Mouse (Mus musculus): ENCODE measurements around the gene Pde1c. TPM values are rescaled to one million over a fixed set of nuclear protein-coding genes. Genes with fewer than 3 reads are reported as not detected.

Pde1c gene
- polyA plus RNA-seq, 1 experiment from 2014 or later: 2.7 TPM

- H3K27ac ChIP-seq (replicated peaks; ENCODE audit: low read depth, low read length): no peak overlapping the region
- H3K4me3 ChIP-seq (ENCODE audit: low read depth, low read length): no peak overlapping the region
- H3K27me3 ChIP-seq (ENCODE audit: control insufficient read depth, insufficient read depth, low read length): no peaks in the 10 kb centered on the region
- DNase-seq (ENCODE audit: low spot score) (no peak), ATAC-seq (replicated peaks; ENCODE audit: insufficient number of reproducible peaks, low FRiP score, low TSS enrichment, low read depth) (no peak)
- no peaks in the 10 kb centered on the region for H3K9me3 ChIP-seq (replicated peaks; ENCODE audit: control insufficient read depth, low read length)
- 77% methylated on average over 3 of the region's 3 CpGs for WGBS
- no peak overlapping the region for H3K4me2 ChIP-seq (ENCODE audit: low read depth, low read length)
- no peaks in the 10 kb centered on the region for H3K4me1 ChIP-seq (ENCODE audit: control insufficient read depth, insufficient read depth, low read length)
- no peaks in the 10 kb centered on the region for H3K36me3 ChIP-seq (replicated peaks; ENCODE audit: control insufficient read depth, insufficient read depth, low read depth, low read length)
- no peak overlapping the region for H3K9ac ChIP-seq (replicated peaks; ENCODE audit: low read length)
Observed at GRCm38 (mm10) chr6:56260118-56260517, 308.8 kb downstream of the Pde1c start.

- Histone ChIP-seq H3K27ac (replicated peaks; ENCODE audit: low read depth, low read length) (no peak overlapping the region), H3K27me3 (ENCODE audit: control insufficient read depth, insufficient read depth, low read length) (no peaks in the 10 kb centered on the region), H3K4me2 (ENCODE audit: low read depth, low read length) (no peak overlapping the region), H3K9ac (replicated peaks; ENCODE audit: low read length) (no peak overlapping the region), H3K4me3 (ENCODE audit: low read depth, low read length) (no peak overlapping the region), H3K9me3 (replicated peaks; ENCODE audit: control insufficient read depth, low read length) (no peaks in the 10 kb centered on the region), H3K36me3 (replicated peaks; ENCODE audit: control insufficient read depth, insufficient read depth, low read depth, low read length) (no peaks in the 10 kb centered on the region), H3K4me1 (ENCODE audit: control insufficient read depth, insufficient read depth, low read length) (no peaks in the 10 kb centered on the region)
- DNase-seq (ENCODE audit: low spot score) (no peak), ATAC-seq (replicated peaks; ENCODE audit: insufficient number of reproducible peaks, low FRiP score, low TSS enrichment, low read depth) (no peak)
- WGBS: 88% methylated on average over 2 of the region's 2 CpGs
Observed at GRCm38 (mm10) chr6:56257555-56258297, 311.2 kb downstream of the Pde1c start.

- no peak overlapping the region for H3K4me3 ChIP-seq (ENCODE audit: low read depth, low read length)
- H3K27ac ChIP-seq (replicated peaks; ENCODE audit: low read depth, low read length): no peak overlapping the region
- no peak overlapping the region for H3K4me2 ChIP-seq (ENCODE audit: low read depth, low read length)
- H3K9me3 ChIP-seq (replicated peaks; ENCODE audit: control insufficient read depth, low read length): no peaks in the 10 kb centered on the region
- H3K27me3 ChIP-seq (ENCODE audit: control insufficient read depth, insufficient read depth, low read length): no peaks in the 10 kb centered on the region
- no peaks in the 10 kb centered on the region for H3K36me3 ChIP-seq (replicated peaks; ENCODE audit: control insufficient read depth, insufficient read depth, low read depth, low read length)
- 86% methylated on average over 3 of the region's 3 CpGs for WGBS
- ATAC-seq (replicated peaks; ENCODE audit: insufficient number of reproducible peaks, low FRiP score, low TSS enrichment, low read depth) (no peak), DNase-seq (ENCODE audit: low spot score) (no peak)
- no peaks in the 10 kb centered on the region for H3K4me1 ChIP-seq (ENCODE audit: control insufficient read depth, insufficient read depth, low read length)
- no peak overlapping the region for H3K9ac ChIP-seq (replicated peaks; ENCODE audit: low read length)
Observed at GRCm38 (mm10) chr6:56250091-56250490, 318.8 kb downstream of the Pde1c start.

GRCm38 (mm10) chr6:56191426-56192140 lies 377.3 kb downstream of the Pde1c start:
- Histone ChIP-seq H3K36me3 (replicated peaks; ENCODE audit: control insufficient read depth, insufficient read depth, low read depth, low read length) (no peaks in the 10 kb centered on the region), H3K4me1 (ENCODE audit: control insufficient read depth, insufficient read depth, low read length) (no peaks in the 10 kb centered on the region), H3K9me3 (replicated peaks; ENCODE audit: control insufficient read depth, low read length) (no peaks in the 10 kb centered on the region), H3K4me2 (ENCODE audit: low read depth, low read length) (no peak overlapping the region), H3K9ac (replicated peaks; ENCODE audit: low read length) (no peak overlapping the region), H3K4me3 (ENCODE audit: low read depth, low read length) (no peak overlapping the region), H3K27ac (replicated peaks; ENCODE audit: low read depth, low read length) (no peak overlapping the region), H3K27me3 (ENCODE audit: control insufficient read depth, insufficient read depth, low read length) (no peaks in the 10 kb centered on the region)
- WGBS: 75% methylated on average over 1 of the region's 1 CpGs
- DNase-seq (ENCODE audit: low spot score) (no peak), ATAC-seq (replicated peaks; ENCODE audit: insufficient number of reproducible peaks, low FRiP score, low TSS enrichment, low read depth) (no peak)

- ATAC-seq (replicated peaks; ENCODE audit: insufficient number of reproducible peaks, low FRiP score, low TSS enrichment, low read depth) (no peak), DNase-seq (ENCODE audit: low spot score) (no peak)
- 89% methylated on average over 2 of the region's 2 CpGs for WGBS
- H3K9me3 ChIP-seq (replicated peaks; ENCODE audit: control insufficient read depth, low read length): no peaks in the 10 kb centered on the region
- no peaks in the 10 kb centered on the region for H3K4me1 ChIP-seq (ENCODE audit: control insufficient read depth, insufficient read depth, low read length)
- no peak overlapping the region for H3K9ac ChIP-seq (replicated peaks; ENCODE audit: low read length)
- H3K4me2 ChIP-seq (ENCODE audit: low read depth, low read length): no peak overlapping the region
- H3K36me3 ChIP-seq (replicated peaks; ENCODE audit: control insufficient read depth, insufficient read depth, low read depth, low read length): no peaks in the 10 kb centered on the region
- no peak overlapping the region for H3K27ac ChIP-seq (replicated peaks; ENCODE audit: low read depth, low read length)
- no peaks in the 10 kb centered on the region for H3K27me3 ChIP-seq (ENCODE audit: control insufficient read depth, insufficient read depth, low read length)
- no peak overlapping the region for H3K4me3 ChIP-seq (ENCODE audit: low read depth, low read length)
Observed at GRCm38 (mm10) chr6:56176485-56176884, 392.4 kb downstream of the Pde1c start.

- H3K9ac ChIP-seq (replicated peaks; ENCODE audit: low read length): no peak overlapping the region
- no peaks in the 10 kb centered on the region for H3K27me3 ChIP-seq (ENCODE audit: control insufficient read depth, insufficient read depth, low read length)
- H3K4me2 ChIP-seq (ENCODE audit: low read depth, low read length): no peak overlapping the region
- no peak overlapping the region for H3K4me3 ChIP-seq (ENCODE audit: low read depth, low read length)
- H3K9me3 ChIP-seq (replicated peaks; ENCODE audit: control insufficient read depth, low read length): no peaks in the 10 kb centered on the region
- 80% methylated on average over 2 of the region's 2 CpGs for WGBS
- DNase-seq (ENCODE audit: low spot score) (no peak), ATAC-seq (replicated peaks; ENCODE audit: insufficient number of reproducible peaks, low FRiP score, low TSS enrichment, low read depth) (no peak)
- H3K27ac ChIP-seq (replicated peaks; ENCODE audit: low read depth, low read length): no peak overlapping the region
- no peaks in the 10 kb centered on the region for H3K36me3 ChIP-seq (replicated peaks; ENCODE audit: control insufficient read depth, insufficient read depth, low read depth, low read length)
- H3K4me1 ChIP-seq (ENCODE audit: control insufficient read depth, insufficient read depth, low read length): no peaks in the 10 kb centered on the region
Observed at GRCm38 (mm10) chr6:56172172-56172571, 396.7 kb downstream of the Pde1c start.

- no peaks in the 10 kb centered on the region for H3K36me3 ChIP-seq (replicated peaks; ENCODE audit: control insufficient read depth, insufficient read depth, low read depth, low read length)
- WGBS: 77% methylated on average over 2 of the region's 2 CpGs
- no peak overlapping the region for H3K9ac ChIP-seq (replicated peaks; ENCODE audit: low read length)
- H3K9me3 ChIP-seq (replicated peaks; ENCODE audit: control insufficient read depth, low read length): no peaks in the 10 kb centered on the region
- H3K4me2 ChIP-seq (ENCODE audit: low read depth, low read length): no peak overlapping the region
- ATAC-seq (replicated peaks; ENCODE audit: insufficient number of reproducible peaks, low FRiP score, low TSS enrichment, low read depth) (no peak), DNase-seq (ENCODE audit: low spot score) (no peak)
- no peaks in the 10 kb centered on the region for H3K4me1 ChIP-seq (ENCODE audit: control insufficient read depth, insufficient read depth, low read length)
- no peak overlapping the region for H3K4me3 ChIP-seq (ENCODE audit: low read depth, low read length)
- no peak overlapping the region for H3K27ac ChIP-seq (replicated peaks; ENCODE audit: low read depth, low read length)
- no peaks in the 10 kb centered on the region for H3K27me3 ChIP-seq (ENCODE audit: control insufficient read depth, insufficient read depth, low read length)
Observed at GRCm38 (mm10) chr6:56168736-56169135, 400.2 kb downstream of the Pde1c start.

- WGBS: 83% methylated on average over 1 of the region's 1 CpGs
- DNase-seq (ENCODE audit: low spot score) (no peak), ATAC-seq (replicated peaks; ENCODE audit: insufficient number of reproducible peaks, low FRiP score, low TSS enrichment, low read depth) (no peak)
- no peak overlapping the region for H3K4me2 ChIP-seq (ENCODE audit: low read depth, low read length)
- H3K9me3 ChIP-seq (replicated peaks; ENCODE audit: control insufficient read depth, low read length): no peaks in the 10 kb centered on the region
- no peaks in the 10 kb centered on the region for H3K27me3 ChIP-seq (ENCODE audit: control insufficient read depth, insufficient read depth, low read length)
- no peak overlapping the region for H3K9ac ChIP-seq (replicated peaks; ENCODE audit: low read length)
- no peaks in the 10 kb centered on the region for H3K36me3 ChIP-seq (replicated peaks; ENCODE audit: control insufficient read depth, insufficient read depth, low read depth, low read length)
- no peak overlapping the region for H3K4me3 ChIP-seq (ENCODE audit: low read depth, low read length)
- H3K27ac ChIP-seq (replicated peaks; ENCODE audit: low read depth, low read length): no peak overlapping the region
- H3K4me1 ChIP-seq (ENCODE audit: control insufficient read depth, insufficient read depth, low read length): no peaks in the 10 kb centered on the region
Observed at GRCm38 (mm10) chr6:56158217-56158616, 410.7 kb downstream of the Pde1c start.

Data from embryonic facial prominence, embryonic 11.5 days (tissue).